Mouse (Mus musculus) lung, postnatal 0 days (tissue): ENCODE measurements around the gene Smyd2. TPM values are rescaled to one million over a fixed set of nuclear protein-coding genes. Genes with fewer than 3 reads are reported as not detected.

Experiments used
- ATAC-seq: fragments of 200-750 bp; cut with Nextera tagmentation; 2 replicates; pipeline ENCODE4 v1.8.0; 2017; ENCODE audit warnings: moderate library complexity
- DNase-seq: peaks from one replicate; pipeline ENCODE4 v3.0.0-alpha.2; 2016; ENCODE audit warnings: low spot score
- H3K27ac ChIP-seq: fragments of 300-500 bp; sonication (generic); 2 replicates; pipeline ENCODE4 v1.5.1; 2014; ENCODE audit warnings: antibody characterized with exemption, mild to moderate bottlenecking, low read length, mixed read lengths
- H3K27me3 ChIP-seq: fragments of 300-500 bp; sonication (generic); replicated peaks from 2 replicates; pipeline ENCODE4 v1.6.1; 2014; ENCODE audit warnings: low read length, mixed read lengths; ENCODE audit not compliant: insufficient read depth
- H3K36me3 ChIP-seq: fragments of 300-500 bp; sonication (generic); 2 replicates; pipeline ENCODE4 v1.6.1; 2014; ENCODE audit warnings: low read length, mixed read lengths; ENCODE audit not compliant: insufficient read depth
- H3K4me1 ChIP-seq: fragments of 300-500 bp; sonication (generic); 2 replicates; pipeline ENCODE4 v1.6.1; 2014; ENCODE audit warnings: antibody characterized with exemption, low read depth, low read length, mixed read lengths; ENCODE audit not compliant: insufficient read depth
- H3K4me2 ChIP-seq: fragments of 300-500 bp; sonication (generic); replicated peaks from 2 replicates; pipeline ENCODE4 v1.6.1; 2014; ENCODE audit warnings: low read depth, mild to moderate bottlenecking, low read length, moderate library complexity, mixed read lengths
- H3K4me3 ChIP-seq: fragments of 300-500 bp; sonication (generic); 2 replicates; pipeline ENCODE4 v1.5.1; 2014; ENCODE audit warnings: low read depth, low read length
- H3K9ac ChIP-seq: fragments of 300-500 bp; sonication (generic); replicated peaks from 2 replicates; pipeline ENCODE4 v1.6.1; 2014; ENCODE audit warnings: low read depth, mild to moderate bottlenecking
- H3K9me3 ChIP-seq: fragments of 300-500 bp; sonication (generic); 2 replicates; pipeline ENCODE4 v1.6.1; 2016; ENCODE audit warnings: low read length, mixed read lengths
- CTCF ChIP-seq: IDR thresholded peaks from 2 replicates; pipeline ENCODE4 v1.5.1; 2016; ENCODE audit warnings: antibody characterized with exemption, mild to moderate bottlenecking
- EP300 ChIP-seq: IDR thresholded peaks from 2 replicates; pipeline ENCODE4 v1.6.1; 2016; ENCODE audit warnings: antibody characterized with exemption, mild to moderate bottlenecking, control low read depth
- whole genome bisulfite sequencing: fragments of 180-500 bp; shearing (Covaris S2); extraction: QIAGEN DNeasy Blood & Tissue Kit; methylation state at CpG from one replicate; pipeline ENCODE4 v1.1.7; 2014; 5-methylcytosine and 5-hydroxymethylcytosine counted together
- polyA plus RNA-seq: library from polyadenylated mRNA; unstranded; fragments of >200 nt; fragmentation: Nextera tagmentation; extraction: Ambion mirVana; gene quantifications from 2 replicates; pipeline ENCODE4 v1.2.1, GENCODE M21; 2015

Gene Smyd2
- polyA plus RNA-seq = 34.3 and 35.9 TPM in 2 replicates

DNA sequence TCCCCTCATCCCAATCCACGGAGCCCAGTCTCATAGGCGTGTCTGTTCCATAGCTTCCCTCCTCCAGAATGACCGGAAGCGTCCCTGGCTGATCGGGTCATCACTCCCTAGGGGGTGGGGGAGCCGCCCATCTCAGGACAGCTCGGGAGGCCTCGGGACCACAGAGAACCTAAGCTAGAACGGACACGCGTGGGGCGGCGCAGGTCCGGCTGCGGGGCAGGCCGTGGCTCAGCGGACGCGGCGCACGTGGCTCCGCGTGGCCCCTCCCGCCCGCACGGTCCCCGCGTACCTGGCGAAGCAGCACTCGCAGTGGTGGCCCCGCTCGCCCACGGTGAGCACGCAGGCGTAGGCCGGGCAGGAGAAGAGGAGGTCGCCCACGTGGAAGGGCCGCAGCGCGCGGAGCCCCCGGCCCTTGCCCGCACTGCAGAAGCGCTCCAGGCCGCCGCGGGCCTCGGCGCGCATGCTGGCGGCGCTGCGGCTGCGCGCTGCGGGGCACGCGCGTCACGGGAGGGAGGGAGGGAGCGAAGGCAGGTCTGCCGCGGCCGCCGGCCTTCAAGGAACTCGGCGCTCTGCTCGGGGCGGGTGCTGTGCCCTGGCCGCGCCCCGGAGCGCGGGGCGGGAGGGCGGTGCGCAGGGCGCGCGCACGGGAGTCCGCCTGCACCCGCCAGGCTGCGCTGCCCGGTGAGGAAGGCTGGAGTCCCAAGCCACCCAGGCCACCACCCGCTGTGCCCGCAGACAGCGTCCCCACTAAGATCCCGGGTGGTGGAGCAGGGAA is at the start of gene Smyd2:
TSS of gene Smyd2 (minus strand) at position 546 of the 775 bp plus-strand sequence.
- H3K4me1 ChIP-seq = peaks cover 3% of the 10 kb centered on the region; the same call in 1 of the 2 replicates
- H3K27me3 ChIP-seq = no peaks in the 10 kb centered on the region
- no peaks in the 10 kb centered on the region for H3K9me3 ChIP-seq
- peak; percentile 94 for DNase-seq
- H3K4me3 ChIP-seq = peak within 1 kb of the TSS; percentile 66
- 6% methylated on average over 42 of the region's 90 CpGs for WGBS
- peak within 1 kb of the TSS; percentile 51; the same call in 1 of the 2 replicates for H3K9ac ChIP-seq
- H3K36me3 ChIP-seq = no peaks in the 10 kb centered on the region
- H3K4me2 ChIP-seq = peak within 1 kb of the TSS; percentile 99
- H3K27ac ChIP-seq = no peak within 1 kb of the TSS
- no peak for TF ChIP-seq EP300
- peak; percentile 41 for TF ChIP-seq CTCF
- ATAC-seq = peak; percentile 98

DNA sequence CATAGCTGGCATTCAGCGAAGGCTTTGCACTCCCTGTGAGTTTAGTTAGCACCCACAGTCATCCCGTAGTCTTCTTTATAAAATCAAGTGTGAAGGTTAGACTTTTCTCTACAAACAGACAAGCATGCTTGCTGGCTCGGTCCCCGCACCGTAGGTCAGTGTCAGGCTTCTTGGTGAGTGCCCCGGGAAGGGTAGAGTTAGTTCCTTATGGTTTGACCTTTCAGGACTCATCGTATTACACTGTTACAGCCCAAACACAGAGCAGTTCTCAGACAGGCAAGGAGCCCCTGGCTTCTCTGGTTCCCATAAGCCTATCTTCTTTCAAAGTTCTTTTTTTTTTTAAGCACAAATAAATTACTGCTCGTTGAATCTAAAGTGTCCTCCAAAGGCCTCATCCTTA is 48.2 kb upstream of the Smyd2 start:
- H3K4me3 ChIP-seq = no peak overlapping the region

DNA sequence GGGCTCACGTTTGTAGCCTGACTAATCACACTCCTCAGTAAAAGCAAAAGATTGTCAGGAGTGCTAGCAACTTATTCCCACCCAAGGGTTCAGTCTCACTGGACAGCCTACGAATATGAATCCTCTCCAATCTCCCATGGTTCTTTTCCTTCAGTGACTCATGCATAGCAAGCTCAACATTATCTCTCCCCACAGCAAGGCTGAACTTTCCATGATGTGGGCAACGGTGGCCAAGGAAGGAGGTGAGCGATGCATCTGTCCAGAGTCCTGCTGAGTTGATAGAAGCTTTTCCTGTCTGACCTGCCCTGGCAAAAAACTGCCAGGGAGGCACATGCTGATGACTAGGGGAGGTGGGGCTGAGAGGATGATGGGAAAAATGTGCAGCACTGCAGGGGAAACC is 45.9 kb upstream of the Smyd2 start:
- no peak overlapping the region for H3K9ac ChIP-seq
- ATAC-seq = no peak
- no peak for TF ChIP-seq CTCF
- no peak for TF ChIP-seq EP300
- H3K4me3 ChIP-seq = no peak overlapping the region
- peaks cover 3% of the 10 kb centered on the region; the same call in 1 of the 2 replicates for H3K4me1 ChIP-seq
- no peak overlapping the region for H3K4me2 ChIP-seq
- no peaks in the 10 kb centered on the region for H3K36me3 ChIP-seq
- WGBS = 63% methylated on average over 4 of the region's 4 CpGs
- H3K27ac ChIP-seq = no peak overlapping the region
- no peaks in the 10 kb centered on the region for H3K9me3 ChIP-seq
- DNase-seq = no peak
- no peaks in the 10 kb centered on the region for H3K27me3 ChIP-seq

More for the DNA sequence above, 48.2 kb upstream of the Smyd2 start:
- WGBS = 76% methylated on average over 8 of the region's 8 CpGs
- Histone ChIP-seq H3K9me3 (no peaks in the 10 kb centered on the region), H3K27me3 (no peaks in the 10 kb centered on the region), H3K4me2 (no peak overlapping the region), H3K4me1 (peaks cover 3% of the 10 kb centered on the region; the same call in 1 of the 2 replicates), H3K9ac (no peak overlapping the region), H3K36me3 (no peaks in the 10 kb centered on the region), H3K27ac (no peak overlapping the region)
- no peak for TF ChIP-seq CTCF
- DNase-seq = no peak
- ATAC-seq = no peak

DNA sequence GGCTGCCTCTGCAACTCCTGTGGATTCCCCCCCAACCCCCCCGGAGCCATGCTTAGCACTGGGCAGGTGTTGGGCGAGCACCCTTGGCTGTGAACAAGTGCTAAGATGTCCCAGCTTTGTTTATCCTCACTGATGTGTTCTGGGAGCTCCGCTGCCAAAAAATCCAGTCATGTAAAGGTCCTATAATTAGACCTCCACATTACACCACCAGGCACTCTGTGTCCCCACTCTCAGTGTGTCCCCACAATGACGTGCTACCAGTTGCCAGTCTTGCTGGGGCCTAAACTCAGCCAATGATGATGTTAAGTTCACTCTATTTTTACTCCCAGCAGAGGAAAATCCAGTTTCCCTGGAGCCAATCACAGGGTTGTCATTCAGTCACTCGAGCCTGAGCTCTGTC is 38.3 kb upstream of the Smyd2 start:
- DNase-seq (peak; percentile 51), ATAC-seq (peak; percentile 54)
- Histone ChIP-seq H3K4me1 (no peaks in the 10 kb centered on the region), H3K4me2 (no peak overlapping the region), H3K4me3 (no peak overlapping the region), H3K36me3 (no peaks in the 10 kb centered on the region), H3K27ac (no peak overlapping the region), H3K9me3 (no peaks in the 10 kb centered on the region), H3K9ac (no peak overlapping the region), H3K27me3 (no peaks in the 10 kb centered on the region)
- 56% methylated on average over 5 of the region's 5 CpGs for WGBS
- no peak for TF ChIP-seq CTCF
- TF ChIP-seq EP300 = 0 out of 2 replicates have a peak, but pooled peaks have one; percentile 29

DNA sequence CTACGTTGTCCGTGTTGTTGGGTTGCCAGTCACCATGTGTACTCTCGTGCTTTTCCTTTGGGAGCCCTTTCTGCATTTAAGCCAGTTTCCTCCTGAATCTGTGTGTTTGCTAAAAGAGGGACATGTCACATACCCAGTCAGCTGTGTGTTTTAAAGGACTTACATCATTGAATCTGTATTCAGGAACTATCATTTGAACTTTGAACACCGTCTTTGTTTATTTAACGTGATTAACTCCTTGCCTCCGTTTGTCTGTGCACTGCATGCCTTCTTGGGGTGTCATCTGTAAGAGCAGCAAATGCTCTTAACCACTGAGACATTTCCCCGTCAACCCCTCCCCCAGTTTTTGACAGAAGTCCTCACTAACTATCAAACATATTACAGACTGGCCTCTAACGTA is 37.6 kb upstream of the Smyd2 start:
- Histone ChIP-seq H3K9ac (no peak overlapping the region), H3K9me3 (no peaks in the 10 kb centered on the region), H3K4me2 (no peak overlapping the region), H3K27ac (no peak overlapping the region), H3K4me3 (no peak overlapping the region), H3K27me3 (no peaks in the 10 kb centered on the region), H3K36me3 (no peaks in the 10 kb centered on the region), H3K4me1 (no peaks in the 10 kb centered on the region)
- no peak for TF ChIP-seq EP300
- no peak for TF ChIP-seq CTCF
- ATAC-seq (no peak), DNase-seq (no peak)
- WGBS = 55% methylated on average over 8 of the region's 8 CpGs

DNA sequence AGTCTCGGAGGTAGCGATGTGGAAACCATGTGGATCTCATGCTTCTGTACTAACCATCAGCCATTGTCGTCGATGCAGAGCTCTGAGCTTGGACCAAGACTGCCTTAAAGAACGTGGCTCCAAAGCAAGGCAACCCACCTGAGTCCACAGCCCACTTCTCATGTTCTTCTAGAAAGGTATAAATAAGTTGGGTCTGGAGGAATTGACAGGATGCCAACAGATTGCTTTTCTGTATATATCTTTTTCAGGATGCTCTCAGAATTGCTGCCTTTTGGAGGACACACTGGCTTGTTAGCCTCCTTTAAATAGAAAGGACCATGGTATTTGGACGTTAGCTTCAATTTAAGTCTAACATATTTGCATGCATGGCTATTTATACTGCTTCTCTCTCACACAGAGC is 29.7 kb upstream of the Smyd2 start:
- TF ChIP-seq CTCF (no peak), EP300 (no peak)
- Histone ChIP-seq H3K4me3 (no peak overlapping the region), H3K4me1 (no peaks in the 10 kb centered on the region), H3K4me2 (no peak overlapping the region), H3K36me3 (no peaks in the 10 kb centered on the region), H3K27me3 (no peaks in the 10 kb centered on the region), H3K27ac (no peak overlapping the region), H3K9ac (no peak overlapping the region), H3K9me3 (no peaks in the 10 kb centered on the region)
- DNase-seq (no peak), ATAC-seq (no peak)
- WGBS = 71% methylated on average over 6 of the region's 6 CpGs
